Mouse (Mus musculus) spleen, adult 2 months (tissue): Measurements from ENCODE around the gene Manf.

Experiments
- CTCF ChIP-seq: fragments of 200-500 bp; IDR thresholded peaks from 2 replicates; pipeline ENCODE4 v1.5.1; 2011; ENCODE audit warnings: mild to moderate bottlenecking, inconsistent platforms; ENCODE audit not compliant: insufficient read depth, insufficient read length, insufficient replicate concordance; ENCODE audit errors: extremely low read depth
- POLR2A ChIP-seq: fragments of 200-500 bp; IDR thresholded peaks from 2 replicates; pipeline ENCODE4 v1.6.1; 2011; ENCODE audit warnings: low read depth, low read length, inconsistent platforms

GRCm38 (mm10) chr9:106893327-106893726 is 1.5 kb upstream of the Manf start:
- no peak for TF ChIP-seq CTCF
- TF ChIP-seq POLR2A, result no peak
